Mouse (Mus musculus): ENCODE data around the gene Kazald1. TPM values are rescaled to one million over a fixed set of nuclear protein-coding genes. Genes with fewer than 3 reads are reported as not detected.

Gene Kazald1
- polyA plus RNA-seq, 1 experiment from 2014 or later = 2.7 TPM

DNA sequence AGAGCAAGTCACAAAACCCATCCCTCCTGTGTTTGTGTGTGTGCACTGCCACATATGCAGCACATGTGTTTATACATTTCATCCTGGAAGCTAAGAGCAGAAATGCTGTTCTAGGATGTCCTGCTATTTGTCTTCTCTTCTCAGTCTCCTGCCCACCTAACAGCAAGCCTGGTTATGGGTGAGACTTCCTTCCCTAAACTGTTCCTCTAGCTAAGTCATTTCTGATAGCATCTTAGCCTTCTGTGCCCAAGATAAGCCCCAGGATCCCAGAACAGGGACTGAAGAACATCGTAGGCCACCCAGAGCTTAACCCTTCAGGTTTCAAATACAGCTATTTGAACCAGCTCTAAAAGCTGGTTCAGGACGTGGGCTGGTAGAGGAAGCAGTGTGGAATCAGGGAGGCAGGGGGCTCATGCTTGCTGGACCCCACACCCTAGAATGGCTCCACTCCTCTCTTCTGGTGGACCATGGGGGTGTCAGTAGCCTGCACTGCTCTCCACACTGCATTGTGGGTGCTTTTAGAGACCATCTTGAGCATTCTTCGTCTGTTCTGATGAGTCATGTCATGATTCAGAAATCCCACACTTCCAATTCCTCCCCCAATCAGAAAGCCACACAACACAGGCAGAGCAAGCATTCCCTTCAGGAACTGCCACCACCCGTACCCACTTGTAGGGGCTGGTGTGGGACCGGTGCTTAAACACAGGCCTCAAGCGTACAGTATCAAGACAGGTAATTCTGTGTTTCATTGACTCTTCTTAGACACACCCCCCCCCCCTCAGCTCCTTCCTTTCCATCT, 19.9 kb upstream of the Kazald1 start:
- H3K9me3 ChIP-seq (replicated peaks; ENCODE audit: control insufficient read depth, low read length) = no peaks in the 10 kb centered on the region
- no peaks in the 10 kb centered on the region; the same call in 1 of the 2 replicates for H3K27me3 ChIP-seq (ENCODE audit: control insufficient read depth, insufficient read depth, low read length)
- peaks cover 4% of the 10 kb centered on the region; the same call in 1 of the 2 replicates for H3K36me3 ChIP-seq (ENCODE audit: control insufficient read depth, insufficient read depth, low read length)
- H3K9ac ChIP-seq (ENCODE audit: low read depth, low read length) = no peak overlapping the region
- no peak overlapping the region for H3K4me2 ChIP-seq
- H3K4me1 ChIP-seq (ENCODE audit: control insufficient read depth, insufficient read depth, low read length) = peaks cover 11% of the 10 kb centered on the region; the same call in 1 of the 2 replicates
- no peak overlapping the region for H3K27ac ChIP-seq (ENCODE audit: low read depth, low read length)
- WGBS (ENCODE audit: insufficient replicate concordance) = 68% methylated on average over 6 of the region's 6 CpGs
- H3K4me3 ChIP-seq (ENCODE audit: low read depth, low read length) = no peak overlapping the region
- ATAC-seq (replicated peaks; ENCODE audit: insufficient number of reproducible peaks, low FRiP score, low TSS enrichment) = no peak

DNA sequence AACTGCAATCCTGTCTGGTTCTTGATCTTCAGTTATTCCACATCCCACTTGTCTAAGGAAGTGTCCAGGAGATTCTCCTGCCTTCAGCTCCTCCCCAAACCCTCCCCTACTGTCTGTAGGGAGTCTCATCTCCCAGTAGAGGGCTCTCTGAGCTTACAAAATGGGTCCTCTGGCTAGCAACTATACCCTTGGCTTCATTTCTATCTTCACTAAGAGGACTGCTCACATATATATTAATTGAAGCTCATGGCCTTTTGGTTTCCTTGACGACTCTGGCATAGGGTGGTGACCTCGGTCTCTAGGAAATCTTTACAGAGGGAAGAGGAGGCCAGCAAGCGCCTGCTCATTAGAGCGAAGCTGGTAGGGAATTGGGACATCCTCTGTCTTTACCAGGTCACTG, 18.7 kb upstream of the Kazald1 start:
- WGBS (ENCODE audit: insufficient replicate concordance) = 51% methylated on average over 4 of the region's 4 CpGs

DNA sequence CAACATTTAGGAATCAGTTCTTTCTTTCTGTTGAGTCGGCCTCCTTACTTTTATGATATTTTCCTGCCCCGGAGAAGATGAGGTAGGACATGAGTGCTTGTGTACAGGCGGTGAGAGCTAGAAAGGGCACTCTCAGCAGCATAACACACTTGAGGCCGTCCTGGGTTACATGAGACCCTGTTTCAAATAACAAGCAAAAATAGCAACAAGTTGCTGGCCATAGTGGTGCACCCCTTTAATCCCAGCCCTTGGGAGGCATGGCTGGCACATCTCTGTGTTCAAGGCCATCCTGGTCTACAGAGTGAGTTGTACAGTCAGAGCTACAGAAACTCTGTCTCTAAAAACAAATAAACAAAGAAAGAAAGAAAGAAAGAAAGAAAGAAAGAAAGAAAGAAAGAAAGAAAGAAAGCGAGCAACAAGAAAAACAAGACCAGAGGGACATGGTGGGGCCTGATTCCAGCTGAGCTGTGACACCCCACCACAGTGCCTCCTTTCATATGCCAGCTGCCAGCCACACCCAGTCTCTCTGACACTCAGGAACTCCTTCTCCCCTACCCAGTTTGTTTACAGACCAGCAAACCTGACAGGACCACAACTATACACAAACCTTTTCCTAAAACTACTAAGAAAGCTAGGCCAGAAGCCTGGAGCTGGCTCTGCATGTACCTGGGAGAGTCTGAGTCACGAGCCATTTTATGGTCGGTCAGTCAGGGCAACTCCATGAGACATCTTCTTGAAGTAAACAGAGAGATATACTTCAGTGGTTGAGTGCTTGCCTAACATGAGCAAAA, 17.9 kb upstream of the Kazald1 start:
- peak overlapping the region; percentile 71; the same call in 1 of the 2 replicates for H3K4me3 ChIP-seq (ENCODE audit: low read depth, low read length)
- peak overlapping the region; percentile 98; the same call in 1 of the 2 replicates for H3K27ac ChIP-seq (ENCODE audit: low read depth, low read length)
- H3K9ac ChIP-seq (ENCODE audit: low read depth, low read length) = peak overlapping the region; percentile 91
- no peaks in the 10 kb centered on the region; the same call in 1 of the 2 replicates for H3K27me3 ChIP-seq (ENCODE audit: control insufficient read depth, insufficient read depth, low read length)
- 76% methylated on average over 7 of the region's 7 CpGs for WGBS (ENCODE audit: insufficient replicate concordance)
- peak overlapping the region; percentile 89 for H3K4me2 ChIP-seq
- ATAC-seq (replicated peaks; ENCODE audit: insufficient number of reproducible peaks, low FRiP score, low TSS enrichment) = no peak
- peaks cover 4% of the 10 kb centered on the region; the same call in 1 of the 2 replicates for H3K36me3 ChIP-seq (ENCODE audit: control insufficient read depth, insufficient read depth, low read length)
- no peaks in the 10 kb centered on the region for H3K9me3 ChIP-seq (replicated peaks; ENCODE audit: control insufficient read depth, low read length)
- H3K4me1 ChIP-seq (ENCODE audit: control insufficient read depth, insufficient read depth, low read length) = peaks cover 11% of the 10 kb centered on the region; the same call in 1 of the 2 replicates

More for the DNA sequence above, 18.7 kb upstream of the Kazald1 start:
- Histone ChIP-seq H3K27me3 (ENCODE audit: control insufficient read depth, insufficient read depth, low read length) (no peaks in the 10 kb centered on the region; the same call in 1 of the 2 replicates), H3K4me1 (ENCODE audit: control insufficient read depth, insufficient read depth, low read length) (peaks cover 11% of the 10 kb centered on the region; the same call in 1 of the 2 replicates), H3K9me3 (replicated peaks; ENCODE audit: control insufficient read depth, low read length) (no peaks in the 10 kb centered on the region), H3K4me3 (ENCODE audit: low read depth, low read length) (no peak overlapping the region), H3K36me3 (ENCODE audit: control insufficient read depth, insufficient read depth, low read length) (peaks cover 4% of the 10 kb centered on the region; the same call in 1 of the 2 replicates), H3K4me2 (no peak overlapping the region), H3K9ac (ENCODE audit: low read depth, low read length) (no peak overlapping the region), H3K27ac (ENCODE audit: low read depth, low read length) (no peak overlapping the region)
- no peak for ATAC-seq (replicated peaks; ENCODE audit: insufficient number of reproducible peaks, low FRiP score, low TSS enrichment)

DNA sequence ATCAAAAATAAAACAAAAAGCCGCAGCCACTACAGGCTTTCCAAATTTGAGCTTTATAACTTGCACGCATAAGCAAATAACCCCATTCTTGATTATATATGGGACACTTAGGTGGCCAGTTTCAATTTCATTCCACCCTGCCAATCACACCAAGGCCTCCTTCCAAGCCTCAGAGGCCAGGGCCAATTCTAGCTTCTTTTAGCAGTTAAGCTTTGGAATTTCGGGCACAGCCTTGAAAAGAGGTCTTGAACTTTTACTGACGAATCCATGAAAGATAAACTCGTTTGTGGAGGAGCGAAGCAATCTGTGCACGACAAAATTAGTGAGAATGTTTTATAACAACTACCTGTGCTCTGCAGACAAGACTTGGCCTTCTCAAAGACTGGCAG, 17.3 kb upstream of the Kazald1 start:
- WGBS (ENCODE audit: insufficient replicate concordance) = 42% methylated on average over 7 of the region's 7 CpGs
- ATAC-seq (replicated peaks; ENCODE audit: insufficient number of reproducible peaks, low FRiP score, low TSS enrichment) = no peak
- peak overlapping the region; percentile 71 for H3K4me3 ChIP-seq (ENCODE audit: low read depth, low read length)
- H3K36me3 ChIP-seq (ENCODE audit: control insufficient read depth, insufficient read depth, low read length) = peaks cover 4% of the 10 kb centered on the region; the same call in 1 of the 2 replicates
- H3K27me3 ChIP-seq (ENCODE audit: control insufficient read depth, insufficient read depth, low read length) = no peaks in the 10 kb centered on the region; the same call in 1 of the 2 replicates
- H3K4me1 ChIP-seq (ENCODE audit: control insufficient read depth, insufficient read depth, low read length) = peaks cover 11% of the 10 kb centered on the region; the same call in 1 of the 2 replicates
- H3K9ac ChIP-seq (ENCODE audit: low read depth, low read length) = peak overlapping the region; percentile 91
- peak overlapping the region; percentile 98 for H3K27ac ChIP-seq (ENCODE audit: low read depth, low read length)
- H3K4me2 ChIP-seq = peak overlapping the region; percentile 89
- H3K9me3 ChIP-seq (replicated peaks; ENCODE audit: control insufficient read depth, low read length) = no peaks in the 10 kb centered on the region

DNA sequence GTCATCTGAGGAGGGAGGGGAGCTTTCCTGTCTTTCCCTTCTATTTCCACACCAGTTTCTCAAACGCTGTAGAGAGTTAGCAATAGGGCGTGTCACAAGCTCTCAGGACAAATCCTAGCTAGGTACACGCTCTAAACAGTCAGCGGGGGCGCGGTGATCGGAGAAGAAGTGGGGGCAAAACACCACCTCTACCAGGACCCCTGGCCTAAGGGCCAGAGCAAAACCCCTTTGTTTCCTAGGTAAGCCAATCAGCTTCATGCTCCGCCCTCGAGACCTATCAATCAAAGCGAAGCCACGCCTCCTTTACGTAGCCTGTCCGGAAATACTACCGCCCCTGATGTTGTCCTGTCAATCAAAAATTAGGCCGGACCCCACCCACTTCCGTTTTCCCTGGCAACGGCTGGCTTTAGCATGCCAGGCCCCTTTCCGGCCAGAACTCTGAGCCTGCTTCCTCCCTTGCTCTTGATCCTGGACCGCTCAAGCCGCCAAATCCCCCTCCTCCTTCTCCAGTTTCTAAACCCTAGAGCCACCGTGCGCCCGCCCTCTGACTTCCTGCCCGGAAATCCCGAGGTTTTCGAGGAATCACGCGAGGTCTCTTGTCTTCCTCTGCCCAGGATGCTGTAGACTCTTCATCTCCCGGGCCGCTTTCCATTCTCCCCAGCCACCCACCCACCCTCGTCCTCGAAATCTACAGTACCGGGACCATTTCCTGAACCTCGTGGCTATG, 16.8 kb upstream of the Kazald1 start:
- peak; percentile 87 for ATAC-seq (replicated peaks; ENCODE audit: insufficient number of reproducible peaks, low FRiP score, low TSS enrichment)
- WGBS (ENCODE audit: insufficient replicate concordance) = under 1% methylated on average over 34 of the region's 34 CpGs
- peak overlapping the region; percentile 89 for H3K4me2 ChIP-seq
- H3K27me3 ChIP-seq (ENCODE audit: control insufficient read depth, insufficient read depth, low read length) = no peaks in the 10 kb centered on the region; the same call in 1 of the 2 replicates
- peaks cover 3% of the 10 kb centered on the region; the same call in 1 of the 2 replicates for H3K36me3 ChIP-seq (ENCODE audit: control insufficient read depth, insufficient read depth, low read length)
- H3K9ac ChIP-seq (ENCODE audit: low read depth, low read length) = peak overlapping the region; percentile 91
- peak overlapping the region; percentile 98 for H3K27ac ChIP-seq (ENCODE audit: low read depth, low read length)
- peak overlapping the region; percentile 71 for H3K4me3 ChIP-seq (ENCODE audit: low read depth, low read length)
- H3K9me3 ChIP-seq (replicated peaks; ENCODE audit: control insufficient read depth, low read length) = no peaks in the 10 kb centered on the region
- peaks cover 11% of the 10 kb centered on the region; the same call in 1 of the 2 replicates for H3K4me1 ChIP-seq (ENCODE audit: control insufficient read depth, insufficient read depth, low read length)

DNA sequence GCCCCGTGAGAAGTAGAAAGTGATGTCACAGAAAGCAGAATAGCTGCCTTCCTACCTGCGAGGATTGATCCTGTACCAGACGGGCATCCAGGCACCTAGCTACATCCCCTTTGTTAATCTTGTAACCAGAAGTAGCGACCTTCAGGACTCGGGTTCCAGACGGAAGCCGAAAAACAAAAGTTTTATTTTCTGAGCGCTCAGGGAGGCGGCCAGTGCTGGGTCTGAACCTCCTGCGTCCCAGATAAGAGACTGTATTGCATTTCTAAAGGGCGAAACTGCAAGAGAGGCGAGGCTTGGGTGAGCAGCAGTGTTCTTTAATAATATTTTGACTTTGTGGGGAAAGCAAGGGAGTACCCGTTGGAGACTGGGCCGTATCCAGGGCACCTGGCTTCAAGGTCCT, 16.2 kb upstream of the Kazald1 start:
- ATAC-seq (replicated peaks; ENCODE audit: insufficient number of reproducible peaks, low FRiP score, low TSS enrichment) = 0 out of 2 replicates have a peak, but pooled peaks have one; percentile 3
- Histone ChIP-seq H3K4me1 (ENCODE audit: control insufficient read depth, insufficient read depth, low read length) (peaks cover 11% of the 10 kb centered on the region; the same call in 1 of the 2 replicates), H3K9me3 (replicated peaks; ENCODE audit: control insufficient read depth, low read length) (no peaks in the 10 kb centered on the region), H3K27ac (ENCODE audit: low read depth, low read length) (peak overlapping the region; percentile 98), H3K4me3 (ENCODE audit: low read depth, low read length) (peak overlapping the region; percentile 71), H3K9ac (ENCODE audit: low read depth, low read length) (peak overlapping the region; percentile 91), H3K4me2 (peak overlapping the region; percentile 89), H3K27me3 (ENCODE audit: control insufficient read depth, insufficient read depth, low read length) (peaks cover 2% of the 10 kb centered on the region), H3K36me3 (ENCODE audit: control insufficient read depth, insufficient read depth, low read length) (no peaks in the 10 kb centered on the region)
- 2% methylated on average over 14 of the region's 14 CpGs for WGBS (ENCODE audit: insufficient replicate concordance)

DNA sequence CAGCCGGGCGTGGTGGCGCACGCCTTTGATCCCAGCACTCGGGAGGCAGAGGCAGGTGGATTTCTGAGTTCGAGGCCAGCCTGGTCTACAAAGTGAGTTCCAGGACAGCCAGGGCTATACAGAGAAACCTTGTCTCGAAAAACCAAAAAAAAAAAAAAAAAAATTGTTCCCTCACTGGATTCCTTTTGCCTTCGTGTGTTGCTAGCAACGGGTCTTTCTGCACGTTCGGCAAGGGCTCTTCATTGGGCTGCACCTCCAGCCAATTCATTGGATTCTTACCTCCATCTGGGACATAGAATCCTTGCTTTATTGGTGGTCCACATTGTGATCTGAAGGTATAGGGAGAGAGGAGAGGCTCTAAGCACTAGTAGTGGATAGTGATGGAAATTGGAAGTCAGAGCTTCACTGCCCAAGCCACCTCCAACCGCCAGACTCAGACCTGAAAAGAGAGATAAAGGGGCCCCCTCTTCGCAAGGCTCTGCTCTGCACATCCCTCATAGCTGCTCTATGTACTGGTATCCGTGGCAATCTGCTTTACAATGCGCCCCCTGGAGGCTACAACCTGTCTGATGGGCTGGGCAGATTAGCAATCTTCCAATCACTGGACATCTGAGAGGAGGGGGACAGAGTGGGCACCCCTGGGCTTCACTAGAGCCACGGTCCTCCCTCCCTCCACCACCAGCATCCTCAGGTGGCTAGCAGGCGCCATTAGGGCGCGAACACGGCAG, 11.3 kb upstream of the Kazald1 start:
- Histone ChIP-seq H3K9me3 (replicated peaks; ENCODE audit: control insufficient read depth, low read length) (no peaks in the 10 kb centered on the region), H3K36me3 (ENCODE audit: control insufficient read depth, insufficient read depth, low read length) (no peaks in the 10 kb centered on the region), H3K4me2 (no peak overlapping the region), H3K27me3 (ENCODE audit: control insufficient read depth, insufficient read depth, low read length) (peaks cover 50% of the 10 kb centered on the region), H3K9ac (ENCODE audit: low read depth, low read length) (no peak overlapping the region), H3K27ac (ENCODE audit: low read depth, low read length) (no peak overlapping the region), H3K4me3 (ENCODE audit: low read depth, low read length) (no peak overlapping the region), H3K4me1 (ENCODE audit: control insufficient read depth, insufficient read depth, low read length) (peaks cover 5% of the 10 kb centered on the region; the same call in 1 of the 2 replicates)
- 43% methylated on average over 20 of the region's 20 CpGs for WGBS (ENCODE audit: insufficient replicate concordance)
- no peak for ATAC-seq (replicated peaks; ENCODE audit: insufficient number of reproducible peaks, low FRiP score, low TSS enrichment)

All from heart, embryonic 11.5 days (tissue).